Mouse (Mus musculus): Measurements from ENCODE around the gene Gpr182. TPM values are rescaled to one million over a fixed set of nuclear protein-coding genes. Genes with fewer than 3 reads are reported as not detected.

Gpr182 gene
- total RNA-seq, 1 experiment from 2014 or later, result 11.4 TPM

Other genes with a start within 250 kb of the Gpr182 start
- gene Ndufa4l2, start 236.8 kb downstream of the Gpr182 start, total RNA-seq (2021), result 43.2 and 50.0 TPM in 2 replicates
- gene Shmt2, start 229.3 kb downstream of the Gpr182 start, total RNA-seq (2021), result 56.3 and 61.1 TPM in 2 replicates
- 8.3 and 10.0 TPM in 2 replicates for gene Nxph4, start 217.2 kb downstream of the Gpr182 start, total RNA-seq (2021)
- gene Lrp1, start 130.6 kb downstream of the Gpr182 start, total RNA-seq (2021), result 196 and 254 TPM in 2 replicates
- gene Stat6, start 108.7 kb downstream of the Gpr182 start, total RNA-seq (2021), result 117 and 121 TPM in 2 replicates
- gene Nemp1, start 84.8 kb downstream of the Gpr182 start, total RNA-seq (2021), result 9.6 and 13.7 TPM in 2 replicates
- gene Nab2, start 83.2 kb downstream of the Gpr182 start, total RNA-seq (2021), result 19.0 and 21.7 TPM in 2 replicates
- 0.33 and 1.1 TPM in 2 replicates for gene Myo1a, start 46.6 kb downstream of the Gpr182 start, total RNA-seq (2021)
- gene Tac2, start 27.3 kb downstream of the Gpr182 start, total RNA-seq (2021), result not detected in 2 replicates
- 12.3 and 13.5 TPM in 2 replicates for gene Zbtb39, start 12.2 kb downstream of the Gpr182 start, total RNA-seq (2021)
- 0.57 and 1.3 TPM in 2 replicates for gene Rdh1, start 8.0 kb upstream of the Gpr182 start, total RNA-seq (2021)
- gene Rdh16f1, start 8.1 kb upstream of the Gpr182 start, total RNA-seq (2021), result 1.0 and 2.7 TPM in 2 replicates
- not detected in 2 replicates for gene Rdh9, start 24.7 kb upstream of the Gpr182 start, total RNA-seq (2021)
- gene Rdh16, start 49.4 kb upstream of the Gpr182 start, total RNA-seq (2021), result 0.12 and 0.52 TPM in 2 replicates
- not detected in 2 replicates for gene Rdh19, start 98.2 kb upstream of the Gpr182 start, total RNA-seq (2021)
- not detected in 2 replicates for gene Rdh16f2, start 114.7 kb upstream of the Gpr182 start, total RNA-seq (2021)
- gene Rdh7, start 137.1 kb upstream of the Gpr182 start, total RNA-seq (2021), result 5.8 TPM in 1 of 2 replicates, not detected in the other
- 0.82 and 2.6 TPM in 2 replicates for gene Sdr9c7, start 146.8 kb upstream of the Gpr182 start, total RNA-seq (2021)